Mouse (Mus musculus) MEL (cell line): Measurements from ENCODE around the gene Ntrk3. TPM values are rescaled to one million over a fixed set of nuclear protein-coding genes. Genes with fewer than 3 reads are reported as not detected.

Experiments
- DNase-seq: peaks from one replicate; pipeline ENCODE4 v3.0.0; 2011; ENCODE audit warnings: low read depth, low spot score
- H3K27ac ChIP-seq: 2 replicates; pipeline ENCODE4 v1.5.1; 2012; ENCODE audit warnings: low read depth, mild to moderate bottlenecking, control low read depth, low read length, moderate library complexity; ENCODE audit not compliant: control insufficient read depth
- H3K27me3 ChIP-seq, 2 experiments: fragments of 150-350 bp in 1 of 2; sonication (generic) in 1 of 2; 2 replicates each; pipeline ENCODE4 v1.6.1; 2012; ENCODE audit warnings: low read length in 2 of 2, mild to moderate bottlenecking in 2 of 2, improper control_type of control experiment in 1 of 2, moderate library complexity in 1 of 2; ENCODE audit not compliant: insufficient read depth in 2 of 2, control insufficient read depth in 1 of 2
- H3K36me3 ChIP-seq, 2 experiments: 2 replicates each; pipeline ENCODE4 v1.6.1; 2012 to 2014; ENCODE audit warnings: low read length in 2 of 2, improper control_type of control experiment in 1 of 2, inconsistent platforms in 1 of 2, mild to moderate bottlenecking in 1 of 2; ENCODE audit not compliant: insufficient read depth in 2 of 2, control insufficient read depth in 1 of 2
- H3K4me1 ChIP-seq, 2 experiments: fragments of 150-350 bp in 1 of 2; sonication (generic) in 1 of 2; 2 replicates each; pipeline ENCODE4 v1.6.1; 2012; ENCODE audit warnings: low read length in 2 of 2, improper control_type of control experiment in 1 of 2, mild to moderate bottlenecking in 1 of 2; ENCODE audit not compliant: insufficient read depth in 2 of 2, control insufficient read depth in 1 of 2
- H3K4me3 ChIP-seq, 2 experiments: fragments of 150-350 bp in 1 of 2; sonication (generic) in 1 of 2; 2 replicates each; pipeline ENCODE4 v1.5.1; 2012; ENCODE audit warnings: low read depth in 2 of 2, low read length in 2 of 2, mild to moderate bottlenecking in 2 of 2, moderate library complexity in 2 of 2, control low read depth in 1 of 2, improper control_type of control experiment in 1 of 2; ENCODE audit not compliant: control insufficient read depth in 1 of 2, insufficient read depth in 1 of 2
- H3K79me2 ChIP-seq: 2 replicates; pipeline ENCODE4 v1.6.1; 2012; ENCODE audit warnings: mild to moderate bottlenecking, low read length, moderate library complexity; ENCODE audit not compliant: control insufficient read depth, poor library complexity, insufficient read depth
- H3K9ac ChIP-seq: 2 replicates; pipeline ENCODE4 v1.6.1; 2012; ENCODE audit warnings: low read depth, mild to moderate bottlenecking, control low read depth, low read length, moderate library complexity; ENCODE audit not compliant: control insufficient read depth, poor library complexity, severe bottlenecking
- H3K9me3 ChIP-seq: fragments of 150-350 bp; sonication (generic); replicated peaks from 2 replicates; pipeline ENCODE4 v1.6.1; 2012; ENCODE audit warnings: mild to moderate bottlenecking, low read length, improper control_type of control experiment, moderate library complexity; ENCODE audit not compliant: insufficient read depth
- CHD1 ChIP-seq: IDR thresholded peaks from 2 replicates; pipeline ENCODE4 v1.6.1; 2012; ENCODE audit warnings: low read depth, mild to moderate bottlenecking, inconsistent platforms, low read length, improper control_type of control experiment
- CTCF ChIP-seq, 3 experiments: IDR thresholded peaks in 2 of 3; conservative IDR thresholded peaks in 1 of 3; 2 replicates each; pipeline ENCODE4 v1.5.1; 2011 to 2012; ENCODE audit warnings: low read length in 3 of 3, low read depth in 2 of 3, mild to moderate bottlenecking in 2 of 3, improper control_type of control experiment in 1 of 3, inconsistent platforms in 1 of 3, mixed read lengths in 1 of 3, moderate library complexity in 1 of 3; ENCODE audit not compliant: control insufficient read depth in 1 of 3, insufficient read depth in 1 of 3, poor library complexity in 1 of 3, severe bottlenecking in 1 of 3
- ELF1 ChIP-seq: IDR thresholded peaks from 2 replicates; pipeline ENCODE4 v1.6.1; 2014; ENCODE audit warnings: low read depth, mild to moderate bottlenecking, inconsistent platforms, low read length, improper control_type of control experiment, moderate library complexity
- EP300 ChIP-seq, 2 experiments: IDR thresholded peaks; 2 replicates each; pipeline ENCODE4 v1.6.1; 2011; ENCODE audit warnings: improper control_type of control experiment in 2 of 2, low read length in 2 of 2, low read depth in 1 of 2, mild to moderate bottlenecking in 1 of 2
- ETS1 ChIP-seq: IDR thresholded peaks from 2 replicates; pipeline ENCODE4 v1.6.1; 2012; ENCODE audit warnings: low read depth, mild to moderate bottlenecking, inconsistent platforms, low read length, improper control_type of control experiment, moderate library complexity
- HCFC1 ChIP-seq: IDR thresholded peaks from 2 replicates; pipeline ENCODE4 v1.6.1; 2012; ENCODE audit warnings: low read depth, mild to moderate bottlenecking, inconsistent platforms, low read length, improper control_type of control experiment, moderate library complexity
- MAX ChIP-seq: IDR thresholded peaks from 2 replicates; pipeline ENCODE4 v1.6.1; 2011; ENCODE audit warnings: low read length, improper control_type of control experiment
- MAZ ChIP-seq: IDR thresholded peaks from 2 replicates; pipeline ENCODE4 v1.6.1; 2012; ENCODE audit warnings: low read depth, mild to moderate bottlenecking, inconsistent platforms, low read length, improper control_type of control experiment
- MEF2A ChIP-seq: IDR thresholded peaks from 2 replicates; pipeline ENCODE4 v1.6.1; 2014; ENCODE audit warnings: low read depth, mild to moderate bottlenecking, inconsistent platforms, low read length, improper control_type of control experiment; ENCODE audit not compliant: poor library complexity, insufficient replicate concordance, severe bottlenecking; ENCODE audit errors: extremely low read depth
- MXI1 ChIP-seq: IDR thresholded peaks from 2 replicates; pipeline ENCODE4 v1.6.1; 2011; ENCODE audit warnings: mild to moderate bottlenecking, low read depth, low read length, improper control_type of control experiment
- MYB ChIP-seq: IDR thresholded peaks from 2 replicates; pipeline ENCODE4 v1.6.1; 2011; ENCODE audit warnings: mild to moderate bottlenecking, low read depth, low read length, improper control_type of control experiment
- MYC ChIP-seq: IDR thresholded peaks from 2 replicates; pipeline ENCODE4 v1.6.1; 2011; ENCODE audit warnings: low read depth, mild to moderate bottlenecking, low read length, improper control_type of control experiment, moderate library complexity
- NRF1 ChIP-seq: IDR thresholded peaks from 2 replicates; pipeline ENCODE4 v1.6.1; 2014; ENCODE audit warnings: low read depth, mild to moderate bottlenecking, inconsistent platforms, low read length, improper control_type of control experiment, moderate library complexity; ENCODE audit not compliant: poor library complexity, insufficient read depth, severe bottlenecking
- POLR2A ChIP-seq, 2 experiments: IDR thresholded peaks; 2 replicates each; pipeline ENCODE4 v1.6.1; 2011 to 2012; ENCODE audit warnings: low read length in 2 of 2, mild to moderate bottlenecking in 2 of 2, control low read depth in 1 of 2, improper control_type of control experiment in 1 of 2, low read depth in 1 of 2, moderate library complexity in 1 of 2; ENCODE audit not compliant: control insufficient read depth in 1 of 2, insufficient read depth in 1 of 2, poor library complexity in 1 of 2
- POLR2AphosphoS5 ChIP-seq: IDR thresholded peaks from 2 replicates; pipeline ENCODE4 v1.6.1; 2012; ENCODE audit warnings: low read depth, borderline replicate concordance, mild to moderate bottlenecking, inconsistent platforms, low read length, moderate library complexity, mixed read lengths
- RAD21 ChIP-seq: IDR thresholded peaks from 2 replicates; pipeline ENCODE4 v1.6.1; 2011; ENCODE audit warnings: mild to moderate bottlenecking, low read depth, low read length, improper control_type of control experiment
- SIN3A ChIP-seq: IDR thresholded peaks from 2 replicates; pipeline ENCODE4 v1.6.1; 2012; ENCODE audit warnings: low read length, improper control_type of control experiment, inconsistent platforms
- SMC3 ChIP-seq: IDR thresholded peaks from 2 replicates; pipeline ENCODE4 v1.6.1; 2011; ENCODE audit warnings: low read depth, low read length, improper control_type of control experiment
- TAL1 ChIP-seq: IDR thresholded peaks from 2 replicates; pipeline ENCODE4 v1.6.1; 2012; ENCODE audit warnings: mild to moderate bottlenecking, inconsistent platforms, low read length, moderate library complexity, mixed read lengths
- TBP ChIP-seq: IDR thresholded peaks from 2 replicates; pipeline ENCODE4 v1.8.0; 2011; ENCODE audit warnings: low read depth, low read length, improper control_type of control experiment
- TCF12 ChIP-seq: IDR thresholded peaks from 2 replicates; pipeline ENCODE4 v1.6.1; 2014; ENCODE audit warnings: low read depth, mild to moderate bottlenecking, inconsistent platforms, low read length, improper control_type of control experiment, moderate library complexity
- UBTF ChIP-seq: IDR thresholded peaks from 2 replicates; pipeline ENCODE4 v1.6.1; 2012; ENCODE audit warnings: low read depth, mild to moderate bottlenecking, inconsistent platforms, low read length, improper control_type of control experiment, moderate library complexity, borderline replicate concordance; ENCODE audit not compliant: insufficient read depth
- USF1 ChIP-seq: IDR thresholded peaks from 2 replicates; pipeline ENCODE4 v1.6.1; 2014; ENCODE audit warnings: low read depth, mild to moderate bottlenecking, inconsistent platforms, low read length, improper control_type of control experiment, moderate library complexity
- USF2 ChIP-seq, 2 experiments: IDR thresholded peaks; 2 replicates each; pipeline ENCODE4 v1.6.1; 2011 to 2012; ENCODE audit warnings: improper control_type of control experiment in 2 of 2, low read length in 2 of 2, borderline replicate concordance in 1 of 2, inconsistent platforms in 1 of 2, low read depth in 1 of 2, mild to moderate bottlenecking in 1 of 2; ENCODE audit not compliant: insufficient read depth in 1 of 2
- ZC3H11A ChIP-seq: IDR thresholded peaks from 2 replicates; pipeline ENCODE4 v1.6.1; 2012; ENCODE audit warnings: low read depth, mild to moderate bottlenecking, inconsistent platforms, low read length, improper control_type of control experiment
- ZKSCAN1 ChIP-seq: IDR thresholded peaks from 2 replicates; pipeline ENCODE4 v1.6.1; 2012; ENCODE audit warnings: low read depth, mild to moderate bottlenecking, inconsistent platforms, low read length, improper control_type of control experiment, moderate library complexity
- ZNF384 ChIP-seq: IDR thresholded peaks from 2 replicates; pipeline ENCODE4 v1.6.1; 2012; ENCODE audit warnings: low read depth, mild to moderate bottlenecking, inconsistent platforms, low read length, improper control_type of control experiment
- polyA plus RNA-seq, 2 experiments: library from polyadenylated mRNA; stranded (reverse) in 1 of 2; unstranded in 1 of 2; fragments of >175 nt in 1 of 2; fragments of >200 nt in 1 of 2; gene quantifications; 2 replicates each; pipeline versions ENCODE4 v1.2.1 to v1.2.4; 2012; ENCODE audit warnings: low replicate concordance in 2 of 2, low read depth in 1 of 2; ENCODE audit not compliant: insufficient read length in 2 of 2, insufficient read depth in 1 of 2, missing spikeins in 1 of 2
- total RNA-seq: library from RNA; depleted of rRNA; stranded (reverse); fragments of 300-350 nt; gene quantifications from 2 replicates; pipeline ENCODE4 v1.2.3, GENCODE M21; 2012

Gene Ntrk3
- total and polyA plus RNA-seq, 3 experiments = 0.04 TPM; not detected in 2

GRCm38 (mm10) chr7:78239012-78239411, 498.8 kb downstream of the Ntrk3 start:
- Histone ChIP-seq H3K27ac (no peak overlapping the region), H3K4me3 (no peak overlapping the region), H3K27me3 (no peaks in the 10 kb centered on the region), H3K9me3 (no peaks in the 10 kb centered on the region), H3K79me2 (no peaks in the 10 kb centered on the region), H3K9ac (no peak overlapping the region), H3K36me3 (no peaks in the 10 kb centered on the region), H3K4me1 (no peaks in the 10 kb centered on the region)
- DNase-seq = no peak
- TF ChIP-seq ZKSCAN1 = no peak
- TF ChIP-seq CHD1 = no peak
- TF ChIP-seq TBP = no peak
- TF ChIP-seq ELF1 = no peak
- no peak for TF ChIP-seq HCFC1
- TF ChIP-seq MAZ = no peak
- no peak for TF ChIP-seq USF2 (IDR thresholded peaks at IDR 0.05; ENCODE audit: borderline replicate concordance in 1 of 2, insufficient read depth in 1 of 2, low read depth in 1 of 2, low read length in 2 of 2)
- TF ChIP-seq SMC3 = no peak
- no peak for TF ChIP-seq UBTF
- TF ChIP-seq RAD21 = no peak

- Histone ChIP-seq H3K79me2 (no peaks in the 10 kb centered on the region), H3K4me1 (no peaks in the 10 kb centered on the region), H3K27ac (no peak overlapping the region), H3K4me3 (no peak overlapping the region), H3K27me3 (no peaks in the 10 kb centered on the region), H3K36me3 (no peaks in the 10 kb centered on the region), H3K9me3 (no peaks in the 10 kb centered on the region), H3K9ac (no peak overlapping the region)
- TF ChIP-seq CTCF (IDR thresholded peaks at IDR 0.05 in 2 of 3, conservative IDR thresholded peaks at IDR 0.05 in 1 of 3; ENCODE audit: control insufficient read depth in 1 of 3, insufficient read depth in 1 of 3, low read depth in 2 of 3, low read length in 3 of 3, poor library complexity in 1 of 3, severe bottlenecking in 1 of 3) (no peak), MYC (no peak), POLR2A (IDR thresholded peaks at IDR 0.05; ENCODE audit: control insufficient read depth in 1 of 2, insufficient read depth in 1 of 2, low read depth in 1 of 2, low read length in 2 of 2, poor library complexity in 1 of 2) (no peak), NRF1 (no peak), MYB (no peak), TCF12 (no peak), ETS1 (no peak), ZC3H11A (no peak), MAX (no peak), HCFC1 (no peak), TAL1 (no peak), POLR2AphosphoS5 (no peak), MEF2A (no peak), UBTF (no peak), ZKSCAN1 (no peak), ZNF384 (no peak), MXI1 (no peak), USF1 (no peak), SIN3A (no peak), EP300 (IDR thresholded peaks at IDR 0.05; ENCODE audit: low read depth in 1 of 2, low read length in 2 of 2) (no peak)
- no peak for DNase-seq
Measured at GRCm38 (mm10) chr7:78221668-78222067, 516.1 kb downstream of the Ntrk3 start.
